Mouse (Mus musculus): ENCODE results near the gene Cst3. TPM values are rescaled to one million over a fixed set of nuclear protein-coding genes. Genes with fewer than 3 reads are reported as not detected.

Cst3 gene
- total RNA-seq (2022), result 1,000 to 10,000 TPM; 2,002 to 3,250 (median 2,603) TPM

DNA sequence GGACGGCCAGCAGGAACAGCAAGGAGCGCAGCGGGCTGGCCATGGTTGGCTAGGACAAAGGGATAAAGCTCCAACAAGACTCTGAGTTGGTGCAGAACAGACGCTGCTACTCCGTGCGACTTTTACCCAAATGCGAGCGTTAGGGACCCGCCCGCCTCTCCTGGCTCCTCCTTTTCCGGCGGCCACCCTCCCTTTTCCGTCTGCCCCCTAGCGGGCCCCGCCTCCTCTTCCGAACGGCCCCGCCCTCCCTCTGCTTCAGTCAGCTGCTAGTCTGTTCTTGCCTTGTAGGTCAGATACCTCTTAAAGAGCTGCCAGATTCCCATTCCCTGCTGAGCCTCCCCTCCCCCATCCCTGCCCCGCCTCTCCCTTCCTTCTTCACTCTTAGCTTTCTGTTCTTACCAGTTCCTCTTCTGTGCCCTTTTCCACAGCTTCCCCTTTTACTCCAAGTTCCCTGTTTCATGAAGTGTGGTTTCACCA lies at the start of gene Cst3:
Gene Cst3 (minus strand): TSS at position 358 of the 477 bp plus-strand sequence.
- DNase-seq (ENCODE audit: low spot score in 2 of 2), result peak; percentile 75 to 90

DNA sequence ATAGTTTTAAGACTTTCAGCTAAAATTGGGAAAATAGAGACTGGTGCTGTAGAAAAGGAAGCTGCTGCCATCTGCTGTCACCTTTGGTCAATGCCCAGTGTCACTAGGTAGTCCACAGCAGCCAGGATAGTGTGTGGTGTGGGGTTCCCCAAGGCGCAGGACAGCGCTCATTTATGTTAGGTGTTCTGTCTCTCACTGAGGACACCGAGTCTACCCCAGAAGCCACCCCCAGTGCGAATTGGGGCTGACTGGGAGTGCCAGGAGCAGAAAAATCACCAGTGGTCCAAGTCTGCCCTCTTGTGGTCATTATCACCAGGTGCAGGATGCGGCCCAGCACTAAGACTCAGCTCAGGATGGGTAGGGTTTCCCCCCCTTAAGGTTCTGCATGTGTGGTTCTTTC lies 26.8 kb upstream of the Cst3 start:
- DNase-seq (ENCODE audit: low spot score in 2 of 2), result peak; percentile 27 to 46

DNA sequence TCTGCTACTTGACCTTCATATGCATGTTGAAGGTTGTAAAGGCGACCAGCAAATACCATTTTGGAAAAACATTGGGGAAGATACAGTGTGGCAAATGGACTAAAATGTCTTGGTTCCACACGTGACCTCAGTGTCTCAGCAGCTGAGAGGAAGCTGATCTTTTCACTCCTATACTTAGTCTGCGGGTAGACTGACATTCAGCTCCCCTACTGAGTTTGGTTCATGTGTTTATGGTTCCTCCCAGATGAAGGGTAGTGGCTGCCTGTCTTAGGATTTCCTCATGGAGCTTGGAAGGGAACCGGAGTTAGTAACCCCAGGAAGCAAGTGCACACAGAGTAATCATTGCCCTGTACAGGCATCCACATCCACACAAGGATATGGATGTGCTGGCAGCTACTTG lies 24.8 kb upstream of the Cst3 start:
- DNase-seq (ENCODE audit: low spot score in 2 of 2), result no peak

DNA sequence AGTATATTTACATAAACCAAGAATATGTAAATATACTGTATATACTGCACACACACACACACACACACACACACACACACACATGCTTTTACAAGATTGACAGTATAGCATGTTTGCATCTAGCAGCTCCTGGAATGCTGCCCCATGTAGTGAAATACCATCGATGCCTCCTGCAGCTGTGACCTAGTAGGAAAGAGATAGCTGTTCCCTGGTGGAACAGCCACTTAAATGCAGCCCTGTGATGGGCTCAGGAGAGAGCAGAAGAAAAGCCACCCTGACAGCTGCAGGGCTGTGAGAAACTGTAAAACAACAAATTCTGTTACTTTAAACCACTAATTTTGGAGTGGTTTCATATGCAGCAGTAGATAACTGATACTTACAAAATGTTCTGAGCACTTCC lies 20.7 kb upstream of the Cst3 start:
- no peak for DNase-seq (ENCODE audit: low spot score in 2 of 2)

DNA sequence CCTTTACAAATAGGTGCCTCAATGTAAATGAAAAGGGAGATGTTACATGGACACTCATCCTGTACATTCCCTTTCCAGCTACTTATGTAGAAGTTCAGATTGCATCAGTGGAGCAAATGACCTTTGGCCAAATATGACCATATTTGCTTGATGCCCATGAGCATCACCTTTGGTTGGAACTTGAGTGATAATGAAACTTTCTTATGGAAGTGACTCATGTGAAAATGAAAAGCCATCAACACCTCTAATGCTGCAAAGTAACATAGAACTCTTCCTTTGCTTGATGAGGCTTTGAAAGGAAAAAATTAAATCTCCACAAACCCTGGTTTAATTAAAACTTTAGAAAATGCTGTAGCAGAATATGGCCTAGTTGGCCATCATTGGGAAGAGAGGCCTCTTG lies 17.6 kb upstream of the Cst3 start:
- DNase-seq (ENCODE audit: low spot score in 2 of 2), result no peak

DNA sequence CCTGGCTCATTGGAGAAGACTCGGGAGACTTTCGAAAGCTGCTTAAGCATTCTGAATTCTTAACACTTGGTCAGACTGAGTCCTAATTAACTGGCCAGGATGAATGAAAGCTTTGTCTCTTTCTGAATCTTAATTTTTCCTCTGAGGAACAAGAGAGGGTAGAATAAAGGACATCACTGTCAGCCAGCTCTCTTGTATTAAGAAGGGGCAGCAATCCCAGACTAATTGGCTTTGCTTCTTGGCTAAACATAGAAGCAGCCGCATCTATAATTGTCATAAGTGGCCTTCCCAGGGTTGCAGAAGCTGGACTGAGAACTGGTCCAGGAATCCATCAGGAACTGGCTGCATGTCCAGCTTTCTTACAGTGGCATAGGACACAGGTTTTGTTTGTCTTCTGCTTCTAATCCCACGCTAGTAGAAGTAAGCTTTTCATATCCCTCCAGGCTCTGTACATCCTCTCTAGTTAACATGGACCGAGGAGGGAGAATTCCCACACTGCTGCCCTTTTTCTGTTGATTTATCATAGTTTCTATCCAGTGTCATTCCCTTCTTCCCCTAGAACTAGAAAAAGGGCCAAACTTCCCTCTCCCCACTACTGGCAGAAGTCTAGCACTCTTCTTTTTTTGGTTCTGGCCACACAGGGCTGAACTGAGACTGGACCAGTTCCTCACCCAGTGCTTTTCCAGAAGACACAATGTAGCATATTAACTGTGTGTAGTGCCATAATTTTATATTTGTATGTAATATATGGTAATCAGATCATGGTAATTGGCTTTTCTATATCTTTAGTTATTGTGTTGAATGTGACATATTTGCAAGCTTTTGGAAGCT lies 14.7 kb upstream of the Cst3 start:
- peak in 1 of 2 experiments; percentile 63 for DNase-seq (ENCODE audit: low spot score in 2 of 2)

DNA sequence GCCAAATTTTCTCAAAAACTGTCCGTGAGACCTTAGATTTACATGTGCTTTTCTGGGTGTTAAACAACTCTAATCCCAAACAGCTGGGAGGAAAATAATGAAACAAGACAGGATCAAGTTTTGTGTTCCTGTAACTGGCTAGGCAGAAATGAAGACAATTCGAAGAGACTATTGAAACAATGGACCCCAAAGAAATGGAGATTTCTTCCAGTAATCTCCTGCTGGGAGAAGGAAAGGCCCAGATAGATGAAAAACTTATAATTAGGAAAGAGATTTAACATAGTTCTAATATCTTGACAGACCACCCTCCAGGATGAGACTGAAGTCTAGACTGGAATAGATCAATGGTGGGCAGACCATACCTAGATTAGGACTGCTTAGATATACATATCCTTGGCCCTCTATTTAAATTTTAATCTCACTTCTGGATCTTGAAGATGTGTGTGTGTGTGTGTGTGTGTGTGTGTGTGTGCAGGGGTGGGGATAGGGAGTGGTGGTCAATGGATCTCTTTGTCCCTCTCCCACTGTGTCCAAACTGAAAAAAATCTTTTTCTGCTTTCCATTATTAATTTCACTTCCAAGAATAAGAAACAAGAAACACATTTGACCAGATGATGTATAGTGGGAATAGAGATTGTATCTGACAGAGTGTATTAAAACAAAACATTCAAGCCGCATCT lies 14.0 kb upstream of the Cst3 start:
- DNase-seq (ENCODE audit: low spot score in 2 of 2), result no peak

DNA sequence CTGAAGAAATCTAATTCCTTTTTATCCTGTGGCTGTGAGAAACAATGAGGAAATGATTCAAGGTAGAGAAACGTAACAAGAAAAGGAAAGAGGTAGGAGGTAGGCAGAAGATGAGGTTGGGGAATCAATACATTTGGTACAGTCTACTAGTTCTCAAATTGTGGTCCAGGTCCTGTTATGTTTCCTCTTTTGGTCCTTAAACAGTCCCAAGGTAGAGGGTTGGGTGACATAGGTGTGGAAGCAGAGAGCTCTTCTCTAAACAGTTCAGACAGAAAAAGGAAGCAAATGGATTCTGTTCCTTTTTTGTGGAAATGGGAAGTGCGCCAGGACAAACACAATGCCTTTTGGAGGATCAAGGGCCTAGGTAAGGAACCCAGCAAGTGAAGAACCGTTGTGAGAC lies 13.4 kb upstream of the Cst3 start:
- no peak for DNase-seq (ENCODE audit: low spot score in 2 of 2)

DNA sequence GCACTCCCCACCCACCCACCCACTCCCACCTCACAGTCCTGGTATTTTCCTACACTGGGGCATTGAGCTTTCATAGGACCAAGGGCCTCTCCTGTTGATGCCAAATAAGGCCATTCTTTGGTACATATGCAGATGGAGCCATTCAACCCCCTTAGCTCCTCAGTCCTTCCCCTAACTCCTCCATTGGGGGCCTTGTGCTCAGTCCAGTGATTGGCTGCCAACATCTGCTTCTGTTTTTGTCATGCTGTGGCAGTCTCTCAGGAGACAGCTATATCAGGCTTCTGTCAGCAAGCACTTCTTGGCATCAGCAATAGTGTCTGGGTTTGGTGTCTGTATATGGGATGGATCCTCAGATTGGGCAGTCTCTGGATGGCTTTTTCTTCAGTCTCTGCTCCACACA lies 9.2 kb upstream of the Cst3 start:
- DNase-seq (ENCODE audit: low spot score in 2 of 2), result no peak

DNA sequence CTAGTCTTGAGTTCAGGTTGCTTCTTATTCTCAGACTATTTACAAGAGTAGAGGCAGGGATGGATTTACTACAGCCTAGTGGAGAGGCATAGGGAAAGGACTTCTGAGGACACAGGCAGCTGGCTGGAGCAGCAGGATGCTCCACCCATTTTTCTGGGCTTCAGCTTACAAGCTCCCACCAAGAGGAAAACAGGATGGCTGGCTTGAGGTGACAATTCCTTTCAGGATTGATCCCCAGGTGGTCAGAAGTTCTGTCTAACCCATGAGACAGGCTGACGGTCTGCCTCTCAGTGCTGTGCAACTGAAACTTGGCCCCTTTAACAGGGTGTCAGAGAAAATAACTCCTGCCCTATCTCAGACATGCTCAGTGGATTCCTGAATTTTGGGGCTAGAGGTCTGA lies 3.7 kb upstream of the Cst3 start:
- no peak for DNase-seq (ENCODE audit: low spot score in 2 of 2)

DNA sequence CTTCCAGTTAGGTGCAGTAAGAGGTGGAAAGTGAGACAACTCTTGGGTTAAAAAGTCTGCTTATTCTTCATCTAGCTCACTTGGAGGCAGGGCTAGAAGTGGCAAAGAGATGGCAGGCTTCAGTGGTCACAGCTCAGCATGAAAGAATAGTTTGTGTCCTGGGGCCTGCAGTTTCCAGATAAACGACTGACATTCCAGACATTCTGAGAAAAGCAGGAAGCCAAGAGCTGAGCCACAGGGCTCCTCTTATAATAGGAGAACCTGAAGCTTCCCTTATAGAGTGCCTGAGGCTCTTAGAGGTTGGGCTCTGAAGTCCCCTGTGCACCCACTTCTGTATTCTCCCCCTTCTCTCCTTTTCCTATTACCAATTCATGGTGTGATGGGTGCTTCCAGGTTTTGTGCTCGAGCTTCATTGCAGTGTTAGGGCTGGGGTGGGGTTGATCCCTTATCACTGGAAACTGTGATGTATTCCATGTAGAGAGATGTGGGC lies 3.2 kb upstream of the Cst3 start:
- DNase-seq (ENCODE audit: low spot score in 2 of 2), result no peak

DNA sequence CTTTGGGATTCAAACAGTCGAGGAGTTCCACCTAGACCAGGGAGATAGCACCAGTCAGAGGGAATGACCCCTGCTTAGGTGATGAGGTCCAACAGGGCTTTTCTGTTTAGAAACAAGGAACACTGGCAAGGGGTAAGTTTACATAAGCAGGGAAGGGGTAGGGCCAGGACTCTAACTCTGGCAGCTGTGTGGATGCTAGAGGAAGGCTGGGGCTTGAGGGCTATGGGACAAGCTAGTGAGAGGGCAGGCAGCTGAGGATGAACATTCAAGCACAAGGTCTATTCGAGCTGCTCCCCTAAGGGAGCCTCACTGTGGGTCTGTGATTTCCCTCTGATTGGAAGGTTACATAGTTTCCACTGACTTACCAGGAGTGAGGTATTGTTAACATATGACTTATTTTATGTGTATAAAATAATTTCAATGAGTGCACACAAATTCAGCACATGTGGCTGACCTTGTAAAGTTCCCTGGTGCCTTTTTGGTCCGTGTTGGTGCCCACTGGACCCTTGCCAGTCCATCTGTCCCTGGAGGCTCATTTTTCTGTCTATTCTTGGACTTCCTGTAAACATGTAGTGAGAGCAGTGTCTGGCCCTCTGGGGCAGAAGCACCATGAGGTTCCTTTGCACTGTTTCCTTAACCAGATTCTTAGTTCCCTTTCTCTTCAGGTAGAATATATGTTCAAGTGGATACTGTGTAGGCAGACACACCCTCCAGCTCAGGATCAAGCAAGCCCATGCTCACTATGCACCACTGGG lies 1.7 kb upstream of the Cst3 start:
- DNase-seq (ENCODE audit: low spot score in 2 of 2), result no peak

DNA sequence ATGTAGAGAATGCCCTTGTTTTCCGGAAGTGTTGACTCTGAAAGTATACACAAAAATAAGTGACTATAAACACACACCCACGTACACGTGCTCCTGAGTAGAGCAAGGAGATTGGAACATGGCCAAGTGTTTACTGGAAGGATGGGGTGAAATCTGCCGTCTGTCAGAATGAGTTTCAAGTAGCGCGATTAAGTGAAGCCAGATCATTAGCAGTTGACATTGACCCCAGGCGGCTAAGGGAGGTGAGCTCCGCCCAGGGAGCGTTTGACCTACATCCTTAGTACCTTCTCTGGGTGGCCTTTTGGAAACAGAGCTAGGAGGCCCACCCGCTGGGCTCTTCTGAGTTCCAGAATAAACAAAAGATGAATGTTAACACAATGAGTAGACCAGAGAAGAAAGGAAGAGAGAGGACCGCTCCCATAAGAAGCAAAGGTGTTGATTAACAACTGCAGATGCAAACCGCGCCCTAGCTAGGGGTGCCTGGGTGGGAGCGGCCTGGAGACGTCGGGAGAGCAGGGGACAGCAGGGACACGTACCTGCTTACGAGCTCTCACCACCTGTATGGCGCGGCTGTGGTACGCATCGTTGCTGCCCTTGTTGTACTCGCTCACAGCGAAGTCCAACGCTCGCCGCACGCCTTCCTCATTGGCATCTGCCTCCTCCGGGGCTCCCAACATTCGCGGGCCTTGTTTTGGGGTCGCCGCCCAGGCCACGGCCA lies 716 bp downstream of the Cst3 start:
- DNase-seq (ENCODE audit: low spot score in 2 of 2), result peak in 1 of 2 experiments; percentile 14

DNA sequence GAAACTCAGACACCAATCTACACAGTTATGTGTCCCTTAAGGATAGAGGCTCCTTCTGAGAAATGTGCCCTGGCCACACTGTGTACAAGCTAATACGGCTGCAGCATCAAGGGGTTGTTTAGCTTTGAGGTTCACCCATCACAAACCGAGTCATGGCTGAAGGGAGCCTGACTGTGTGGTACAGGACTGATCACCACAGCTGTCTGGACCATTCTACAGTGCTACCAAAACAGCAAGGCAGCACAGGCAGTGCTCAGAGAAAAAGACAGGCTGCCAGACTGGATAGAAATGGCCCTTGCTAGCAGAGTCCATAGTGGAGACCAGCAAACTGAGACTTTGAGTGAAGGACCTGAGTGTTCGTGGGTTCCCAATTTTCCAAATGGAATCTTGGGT lies 1.3 kb downstream of the Cst3 start:
- DNase-seq (ENCODE audit: low spot score in 2 of 2), result no peak

DNA sequence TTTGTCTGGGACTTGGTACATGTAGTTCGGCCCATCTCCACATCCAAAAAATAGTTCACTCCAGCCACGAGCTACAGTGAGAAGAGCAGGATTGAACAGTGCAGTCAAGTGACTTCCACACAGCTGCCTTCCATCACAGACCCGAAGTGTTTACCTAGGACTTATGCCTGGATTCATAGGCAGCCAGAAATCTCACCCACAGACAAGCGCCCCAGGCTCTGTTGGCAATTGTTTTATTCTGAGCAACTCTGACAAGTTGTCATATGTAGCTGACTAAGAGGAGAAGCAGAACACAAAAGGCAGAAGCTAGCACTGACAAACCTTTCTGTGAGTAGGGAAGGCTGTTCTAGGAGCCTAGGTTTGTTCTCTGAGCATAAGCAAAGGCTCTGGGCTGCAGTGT lies 2.6 kb downstream of the Cst3 start:
- no peak for DNase-seq (ENCODE audit: low spot score in 2 of 2)

DNA sequence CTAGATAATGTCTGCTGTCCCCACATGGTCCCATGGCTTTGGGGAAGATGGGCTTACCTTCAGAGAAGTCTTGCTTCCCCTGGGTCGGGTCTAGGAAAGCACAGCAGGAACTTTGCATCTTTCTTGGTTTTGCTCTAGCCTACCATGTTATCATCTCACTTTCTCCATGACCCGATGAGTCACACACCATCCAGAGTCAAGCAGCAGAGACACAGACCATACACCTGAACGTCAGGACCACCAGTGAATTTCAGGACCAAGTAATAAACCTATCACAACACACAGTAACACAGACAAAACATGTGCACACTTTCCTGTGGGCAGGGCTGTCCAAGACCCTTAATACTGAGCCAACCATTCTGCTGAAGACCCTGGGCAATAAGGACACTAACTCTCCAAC lies 5.0 kb downstream of the Cst3 start:
- no peak for DNase-seq (ENCODE audit: low spot score in 2 of 2)

DNA sequence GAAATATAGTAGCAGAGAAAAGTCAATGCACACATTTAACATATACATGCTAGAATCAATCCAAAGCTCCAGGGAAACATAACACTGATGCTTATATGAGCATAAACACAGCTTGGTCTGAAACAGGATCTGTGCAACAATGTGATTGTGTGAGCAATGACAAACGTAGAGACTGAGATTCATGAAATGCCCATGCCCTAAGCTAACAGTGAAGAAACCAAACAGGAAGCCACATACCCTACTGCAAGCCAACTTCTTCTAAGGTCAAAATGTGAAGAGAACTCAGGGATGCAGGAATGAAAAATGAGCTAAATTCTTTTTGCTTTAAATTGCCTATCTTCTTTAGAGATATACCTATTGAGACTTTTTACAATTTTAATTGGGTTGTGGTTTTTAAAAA lies 6.5 kb downstream of the Cst3 start:
- DNase-seq (ENCODE audit: low spot score in 2 of 2), result no peak

DNA sequence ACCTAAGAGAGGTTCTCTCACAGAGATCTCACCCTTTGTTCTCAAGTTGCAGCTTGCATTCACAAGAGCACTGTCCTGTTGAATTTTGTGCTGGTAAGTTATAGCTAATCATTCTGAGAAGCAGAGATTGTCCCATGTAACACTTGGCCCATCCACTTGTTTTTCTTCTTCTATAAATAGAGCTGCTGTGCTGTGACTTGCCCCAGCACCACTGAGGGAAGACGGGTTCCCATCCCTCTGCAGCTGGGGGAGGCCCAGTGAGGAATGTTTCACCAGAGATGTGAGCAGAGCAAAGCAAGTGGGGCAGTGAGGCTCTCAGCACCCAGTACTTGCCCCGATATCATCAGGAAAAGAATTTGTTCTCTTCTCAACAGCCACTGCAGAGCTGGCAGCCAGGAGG lies 10.5 kb downstream of the Cst3 start, which contains the start of gene 9230104L09Rik:
Gene 9230104L09Rik (minus strand): TSS at position 73 of the 400 bp plus-strand sequence.
- no peak for DNase-seq (ENCODE audit: low spot score in 2 of 2)

DNA sequence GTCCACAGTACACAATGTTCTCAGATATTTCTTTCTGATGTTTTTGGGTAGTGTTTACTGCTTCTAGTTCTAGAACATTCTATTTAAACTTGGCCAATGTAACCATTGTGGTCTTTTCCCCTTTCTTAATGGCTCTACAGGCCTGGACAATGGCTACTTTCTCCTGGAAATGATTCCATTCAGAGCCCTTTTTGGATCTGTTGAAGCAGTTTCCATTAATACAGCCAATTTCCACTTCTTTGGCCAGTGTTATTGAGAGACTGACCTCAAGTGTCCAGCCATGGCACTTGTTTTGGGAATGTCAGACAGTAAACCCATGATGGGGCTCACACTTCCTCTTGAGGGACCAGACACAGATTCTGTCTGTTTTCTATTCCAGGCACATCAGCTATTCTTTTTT lies 13.8 kb downstream of the Cst3 start:
- DNase-seq (ENCODE audit: low spot score in 2 of 2), result no peak

DNA sequence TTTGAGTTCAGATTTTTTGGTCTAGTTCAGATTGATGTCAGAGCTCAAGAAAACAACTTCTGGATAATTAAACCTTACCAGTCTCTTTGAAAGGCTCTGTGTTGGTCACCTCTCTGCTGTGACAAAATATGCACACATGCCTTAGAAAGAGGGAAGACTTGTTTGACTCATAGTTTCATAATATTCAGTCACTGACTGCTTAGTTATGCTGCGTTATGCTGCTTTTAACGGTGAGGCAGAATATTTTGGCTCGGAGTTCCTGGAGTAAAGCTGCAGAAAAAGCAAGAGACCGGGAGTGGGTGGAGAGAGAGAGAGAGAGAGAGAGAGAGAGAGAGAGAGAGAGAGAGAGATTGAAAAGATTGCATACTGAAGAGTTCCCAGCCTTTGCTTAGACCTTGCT lies 14.5 kb downstream of the Cst3 start:
- DNase-seq (ENCODE audit: low spot score in 2 of 2), result no peak

DNA sequence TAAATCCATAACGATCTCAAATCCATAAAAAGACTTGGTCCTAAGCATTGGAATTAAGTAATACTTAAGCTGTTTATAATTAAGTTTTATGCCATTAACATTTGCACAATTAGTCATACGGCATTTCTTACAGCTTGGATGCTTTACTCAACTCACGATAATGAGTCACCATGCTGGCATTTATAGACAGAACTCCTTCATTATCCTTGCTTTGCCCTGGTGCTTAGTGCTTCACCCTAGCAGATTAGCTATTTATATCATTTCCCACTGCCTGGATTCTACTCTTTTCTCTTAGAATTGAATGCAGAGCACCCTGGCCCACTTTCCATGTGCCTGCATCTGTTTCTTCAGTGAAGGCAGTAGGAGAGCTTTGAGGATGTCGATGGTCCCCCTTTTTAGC lies 18.0 kb downstream of the Cst3 start:
- DNase-seq (ENCODE audit: low spot score in 2 of 2), result no peak
